18 mouse cellular contexts compared by ENCODE assay signal in the genomic region with DNA sequence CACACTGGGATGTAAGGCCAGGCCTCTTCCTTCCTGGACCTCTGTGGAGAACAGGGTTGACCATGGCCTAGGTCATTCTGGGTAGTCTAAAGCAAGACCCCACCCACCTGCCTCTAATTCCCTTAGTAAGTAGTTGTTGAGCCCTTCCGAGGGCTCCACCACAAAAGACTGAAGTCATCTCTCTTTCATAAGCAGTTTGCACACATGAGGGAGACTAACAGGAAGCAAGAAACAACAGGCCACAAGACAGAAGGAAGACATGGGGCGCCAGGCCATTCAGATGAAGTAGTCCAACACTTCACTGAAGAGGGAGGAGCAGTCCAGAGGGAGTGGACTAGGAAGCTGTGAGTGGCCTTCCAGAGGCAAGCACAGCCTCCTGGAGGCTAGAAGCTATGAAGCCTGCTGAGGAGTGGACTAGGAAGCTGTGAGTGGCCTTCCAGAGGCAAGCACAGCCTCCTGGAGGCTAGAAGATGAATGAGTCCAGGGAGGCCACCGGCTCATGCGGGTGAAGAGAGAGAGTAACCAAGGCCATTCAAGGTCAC. TPM values are rescaled to one million over a fixed set of nuclear protein-coding genes. Genes with fewer than 3 reads are reported as not detected.
DNase-seq lines count a peak whose midpoint lies in the region; ATAC-seq lines count a peak whose summit lies in the region.
"Had no signal": no experiment of that assay in that cellular context is flagged by ENCODE, and none has a peak within 500 bp of the region (broad histone marks: within the 10 kb centered on the region; RNA-seq: fewer than 3 reads in every experiment).

No protein-coding gene starts in this region.

- no peaks in the 10 kb centered on the region for H3K4me1 ChIP-seq in forebrain, embryonic 11.5 days (replicated peaks; ENCODE audit: control insufficient read depth, insufficient read depth, low read length)
- no peaks in the 10 kb centered on the region for H3K4me1 ChIP-seq in forebrain, embryonic 14.5 days (ENCODE audit: control insufficient read depth, insufficient read depth, low read length)
- H3K4me1 ChIP-seq in liver, embryonic 12.5 days, result peaks cover 92% of the 10 kb centered on the region
- H3K4me1 ChIP-seq: stomach, embryonic 15.5 days had no signal

- H3K4me3 ChIP-seq in forebrain, embryonic 11.5 days (ENCODE audit: low read depth, low read length), result no peak overlapping the region
- no peak overlapping the region for H3K4me3 ChIP-seq in forebrain, embryonic 14.5 days (ENCODE audit: low read depth, low read length)
- H3K4me3 ChIP-seq in liver, embryonic 12.5 days, result peak overlapping the region; percentile 31
- H3K4me3 ChIP-seq: embryonic facial prominence, embryonic 15.5 days; kidney, embryonic 15.5 days; limb, embryonic 15.5 days; midbrain, embryonic 13.5 days; stomach, embryonic 15.5 days had no signal

- H3K27ac ChIP-seq in forebrain, embryonic 11.5 days (ENCODE audit: low read depth, low read length), result no peak overlapping the region
- no peak overlapping the region for H3K27ac ChIP-seq in forebrain, embryonic 14.5 days (ENCODE audit: low read depth, low read length)
- H3K27ac ChIP-seq in liver, embryonic 12.5 days, result peak overlapping the region; percentile 95
- H3K27ac ChIP-seq: embryonic facial prominence, embryonic 15.5 days; hindbrain, postnatal 0 days; kidney, embryonic 15.5 days; limb, embryonic 15.5 days; midbrain, embryonic 13.5 days; stomach, embryonic 15.5 days had no signal

- no peaks in the 10 kb centered on the region for H3K36me3 ChIP-seq in forebrain, embryonic 11.5 days (ENCODE audit: control insufficient read depth, insufficient read depth, low read length)
- no peaks in the 10 kb centered on the region for H3K36me3 ChIP-seq in forebrain, embryonic 14.5 days (ENCODE audit: control insufficient read depth, insufficient read depth, low read length)
- H3K36me3 ChIP-seq in liver, embryonic 12.5 days, result no peaks in the 10 kb centered on the region
- H3K36me3 ChIP-seq: embryonic facial prominence, embryonic 15.5 days; kidney, embryonic 15.5 days; limb, embryonic 15.5 days; midbrain, embryonic 13.5 days; stomach, embryonic 15.5 days had no signal

- no peaks in the 10 kb centered on the region for H3K9me3 ChIP-seq in forebrain, embryonic 11.5 days (ENCODE audit: control insufficient read depth, low read length)
- no peaks in the 10 kb centered on the region for H3K9me3 ChIP-seq in forebrain, embryonic 14.5 days (replicated peaks; ENCODE audit: control insufficient read depth, low read length)
- H3K9me3 ChIP-seq in liver, embryonic 12.5 days (replicated peaks), result no peaks in the 10 kb centered on the region
- H3K9me3 ChIP-seq: embryonic facial prominence, embryonic 15.5 days; kidney, embryonic 15.5 days; limb, embryonic 15.5 days; midbrain, embryonic 13.5 days; stomach, embryonic 15.5 days had no signal

- H3K27me3 ChIP-seq in forebrain, embryonic 11.5 days (ENCODE audit: control insufficient read depth, insufficient read depth, low read length), result no peaks in the 10 kb centered on the region
- no peaks in the 10 kb centered on the region for H3K27me3 ChIP-seq in forebrain, embryonic 14.5 days (replicated peaks; ENCODE audit: control insufficient read depth, insufficient read depth, low read length)
- H3K27me3 ChIP-seq in liver, embryonic 12.5 days (replicated peaks), result no peaks in the 10 kb centered on the region
- H3K27me3 ChIP-seq: embryonic facial prominence, embryonic 15.5 days; kidney, embryonic 15.5 days; limb, embryonic 15.5 days; midbrain, embryonic 13.5 days; stomach, embryonic 15.5 days had no signal

- 87% methylated on average over 4 of the region's 4 CpGs for WGBS in forebrain, embryonic 11.5 days
- WGBS in forebrain, embryonic 14.5 days, result 85% methylated on average over 4 of the region's 4 CpGs
- 70% methylated on average over 4 of the region's 4 CpGs for WGBS in liver, embryonic 12.5 days (ENCODE audit: insufficient replicate concordance)

- peak; percentile 42 for DNase-seq in forebrain, embryonic 11.5 days (ENCODE audit: low spot score)
- no peak for DNase-seq in forebrain, embryonic 14.5 days (ENCODE audit: low spot score)
- no peak for DNase-seq in right cerebral cortex, adult 2 months (ENCODE audit: low spot score in 2 of 2)
- DNase-seq in kidney, adult 11 months, result no peak
- no peak for DNase-seq in frontal cortex, postnatal 14 days (ENCODE audit: low spot score in 2 of 2)
- DNase-seq: adrenal gland, postnatal 25 days; heart, adult 18-20 months; heart, postnatal 14 days; thymus, postnatal 25 days had no signal

- no peak overlapping the region for H3K9ac ChIP-seq in forebrain, embryonic 11.5 days (ENCODE audit: low read length)
- no peak overlapping the region for H3K9ac ChIP-seq in forebrain, embryonic 14.5 days (ENCODE audit: low read length)
- H3K9ac ChIP-seq in liver, embryonic 12.5 days, result peak overlapping the region; percentile 59
- H3K9ac ChIP-seq: embryonic facial prominence, embryonic 15.5 days; kidney, embryonic 15.5 days; limb, embryonic 15.5 days; midbrain, embryonic 13.5 days; stomach, embryonic 15.5 days had no signal

- no peak for ATAC-seq in forebrain, embryonic 11.5 days (replicated peaks; ENCODE audit: low FRiP score)
- ATAC-seq in forebrain, embryonic 14.5 days, result no peak
- peak; percentile 37 for ATAC-seq in common myeloid progenitor, adult 5-6 weeks (replicated peaks; ENCODE audit: low read depth, poor library complexity, severe bottlenecking)
- ATAC-seq in liver, embryonic 12.5 days, result peak; percentile 35; the same call in 1 of the 2 replicates
- peak; percentile 62 for ATAC-seq in megakaryocyte, adult 5-6 weeks (ENCODE audit: poor library complexity, severe bottlenecking)
- ATAC-seq: hindbrain, postnatal 0 days; midbrain, embryonic 13.5 days had no signal

- no peak overlapping the region for H3K4me2 ChIP-seq in forebrain, embryonic 11.5 days (ENCODE audit: low read depth, low read length, severe bottlenecking)
- H3K4me2 ChIP-seq in forebrain, embryonic 14.5 days (ENCODE audit: low read length), result no peak overlapping the region
- H3K4me2 ChIP-seq in liver, embryonic 12.5 days, result peak overlapping the region; percentile 52
- H3K4me2 ChIP-seq: embryonic facial prominence, embryonic 15.5 days; kidney, embryonic 15.5 days; limb, embryonic 15.5 days; midbrain, embryonic 13.5 days; stomach, embryonic 15.5 days had no signal

RNA-seq across cellular contexts. Expression of a gene that starts 21.2 kb away (rescaled TPM):
- 0.65 TPM in 1 of 2 replicates, not detected in the other for polyA plus RNA-seq in forebrain, embryonic 11.5 days (2014; fragmentation: Nextera tagmentation; extraction: Ambion mirVana)
- polyA plus RNA-seq in forebrain, embryonic 14.5 days (2014; fragmentation: Nextera tagmentation; extraction: Ambion mirVana), result 0.04 TPM in 1 of 2 replicates, not detected in the other
- total RNA-seq in common myeloid progenitor, adult 5-6 weeks (2017), result not detected in 2 replicates
- polyA plus RNA-seq in liver, embryonic 12.5 days (2016; fragmentation: Nextera tagmentation; extraction: Ambion mirVana), result 0.39 and 0.42 TPM in 2 replicates
- 0.11 TPM in 1 of 2 replicates, not detected in the other for total RNA-seq in megakaryocyte, adult 5-6 weeks (2015)
- under 0.01 TPM in 1 of 2 replicates, not detected in the other for total RNA-seq in megakaryocyte, adult 5-6 weeks (2017)

Comparison
In these comparisons a context has a peak if more than half of its experiments do, and no peak if none do; other contexts are left out.
1. ATAC-seq: peak in common myeloid progenitor, adult 5-6 weeks (single experiment), liver, embryonic 12.5 days (single experiment) and megakaryocyte, adult 5-6 weeks (single experiment); none in forebrain, embryonic 11.5 days (single experiment) and forebrain, embryonic 14.5 days (single experiment).